Mouse (Mus musculus) ES-Bruce4 (cell line): ENCODE measurements at regions not wholly inside any gene's neighbourhood (a gene's known extent, or its start where the extent isn't known, plus 50 kb on each side); places are given as distances from the start of the nearest gene placed in this dataset.

Experiments
- CTCF ChIP-seq: IDR thresholded peaks from one replicate; pipeline ENCODE4 v1.8.1; 2011; ENCODE audit warnings: low read depth, low read length
- POLR2A ChIP-seq: IDR thresholded peaks from one replicate; pipeline ENCODE4 v1.8.1; 2011; ENCODE audit warnings: low read length; ENCODE audit not compliant: insufficient read depth

DNA sequence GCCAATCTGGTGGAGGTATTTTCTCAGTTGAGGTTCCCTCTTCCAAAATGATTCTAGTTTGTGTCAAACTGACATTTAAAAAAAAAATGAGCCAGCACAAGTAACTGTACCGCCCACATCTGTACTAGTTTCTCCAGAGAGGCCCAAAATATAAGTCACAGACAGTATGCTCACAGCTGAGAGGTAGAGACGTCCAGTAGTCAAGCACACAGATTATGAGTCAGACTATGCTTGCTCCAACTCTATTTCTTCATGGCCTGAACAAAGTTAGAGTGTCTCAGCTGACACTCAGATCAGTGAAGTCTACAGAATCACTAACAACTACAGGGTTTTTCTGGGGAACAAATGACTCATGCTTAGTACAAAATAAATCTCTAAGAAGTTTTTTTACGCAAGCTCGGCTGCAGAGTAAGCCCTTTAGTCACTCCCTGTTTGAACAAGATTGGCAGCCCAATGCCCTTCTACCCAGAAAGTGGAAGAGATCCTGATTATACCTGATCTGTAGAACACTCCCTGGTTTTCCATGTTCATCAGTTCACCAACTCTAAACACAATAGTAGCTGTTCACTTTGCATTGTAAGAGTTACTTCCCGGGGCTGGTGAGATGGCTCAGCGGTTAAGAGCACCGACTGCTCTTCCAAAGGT, 70.7 kb downstream of the Cartpt start:
- no peak for TF ChIP-seq CTCF
- TF ChIP-seq POLR2A, result no peak
